Mouse (Mus musculus): ENCODE data around the gene Mrpl4.
"Not testable (repeated sequence)": the region's sequence is repeated elsewhere in the genome, so short reads cannot be mapped to it uniquely, and the experiment has no call there.

Gene Mrpl4

GRCm38 (mm10) chr9:21039779-21040178, 37.2 kb downstream of the Mrpl4 start:
- DNase-seq (ENCODE audit: low spot score in 2 of 2): no peak

GRCm38 (mm10) chr9:21041308-21041707, 38.8 kb downstream of the Mrpl4 start:
- DNase-seq (ENCODE audit: low spot score in 2 of 2): peak; percentile 61 to 80

DNA sequence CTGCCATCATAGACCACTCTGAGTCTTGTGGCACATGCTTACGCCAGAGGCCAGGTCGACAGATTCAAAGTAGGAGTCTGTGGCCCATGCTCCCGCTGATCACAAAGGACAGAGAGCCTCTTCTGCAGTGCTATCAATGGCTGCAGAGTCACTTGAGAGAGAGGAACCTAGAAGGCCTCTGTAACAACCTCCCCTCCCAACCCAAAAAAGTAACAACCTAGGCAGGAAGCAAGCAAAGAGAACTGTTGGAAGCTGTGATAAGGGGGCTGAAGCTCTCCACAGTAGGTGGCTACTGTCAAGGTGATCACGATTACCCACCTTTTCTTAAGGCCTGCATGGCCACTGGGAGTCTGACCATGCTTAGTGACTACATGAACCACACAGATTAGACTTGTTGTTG, 41.0 kb downstream of the Mrpl4 start:
- no peak for DNase-seq (ENCODE audit: low spot score in 2 of 2)

GRCm38 (mm10) chr9:21044785-21045184, 42.2 kb downstream of the Mrpl4 start:
- not testable (repeated sequence) for DNase-seq (ENCODE audit: low spot score in 2 of 2)

DNA sequence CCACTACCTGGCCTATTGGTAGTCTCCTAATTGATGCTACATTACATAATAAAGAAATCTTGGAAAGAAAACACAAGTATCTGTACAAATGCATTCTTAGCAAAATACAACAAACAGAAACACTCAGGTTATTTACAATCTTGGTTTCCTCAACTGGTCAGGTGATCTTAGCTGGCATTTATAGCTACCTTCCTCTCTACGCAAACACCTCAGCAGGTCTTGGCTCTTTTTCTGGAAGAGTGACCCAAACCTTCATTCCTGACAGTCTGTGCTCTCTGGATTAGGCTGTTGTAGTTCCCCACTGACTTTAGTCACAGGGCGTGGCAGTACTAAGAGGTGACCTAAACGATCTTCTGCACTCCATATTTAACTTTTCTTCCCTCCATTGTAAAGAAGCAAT, 42.7 kb downstream of the Mrpl4 start:
- no peak for DNase-seq (ENCODE audit: low spot score in 2 of 2)

GRCm38 (mm10) chr9:21051578-21051977, 49.0 kb downstream of the Mrpl4 start:
- DNase-seq (ENCODE audit: low spot score in 2 of 2): no peak

Data from frontal cortex, postnatal 14 days (tissue).